Mouse (Mus musculus) adrenal gland, postnatal 14 days (tissue): Measurements from ENCODE around the gene Abcc4. TPM values are rescaled to one million over a fixed set of nuclear protein-coding genes. Genes with fewer than 3 reads are reported as not detected.
"Not testable (repeated sequence)": the region's sequence is repeated elsewhere in the genome, so short reads cannot be mapped to it uniquely, and the experiment has no call there.

Experiments used
- DNase-seq: peaks from one replicate; pipeline ENCODE4 v3.0.0; 2021; ENCODE audit warnings: mixed read lengths
- total RNA-seq: library from RNA; stranded (reverse); gene quantifications from 2 replicates; pipeline ENCODE4 v1.2.3, GENCODE M21; 2021

Abcc4 gene
- total RNA-seq, 1 experiment from 2014 or later = 9.4 TPM

GRCm38 (mm10) chr14:118678279-118678985 is 27.6 kb downstream of the Abcc4 start:
- no peak for DNase-seq

GRCm38 (mm10) chr14:118676308-118676994 is 29.6 kb downstream of the Abcc4 start:
- DNase-seq = no peak

- peak; percentile 70 for DNase-seq
Measured at GRCm38 (mm10) chr14:118674705-118675139, 31.3 kb downstream of the Abcc4 start.

- no peak for DNase-seq
Measured at GRCm38 (mm10) chr14:118674224-118674623, 31.8 kb downstream of the Abcc4 start.

- DNase-seq = no peak
Measured at GRCm38 (mm10) chr14:118673501-118673900, 32.5 kb downstream of the Abcc4 start.

GRCm38 (mm10) chr14:118672931-118673330 is 33.1 kb downstream of the Abcc4 start:
- not testable (repeated sequence) for DNase-seq

- DNase-seq = no peak
Measured at GRCm38 (mm10) chr14:118667499-118667898, 38.5 kb downstream of the Abcc4 start.

- no peak for DNase-seq
Measured at GRCm38 (mm10) chr14:118664661-118665060, 41.4 kb downstream of the Abcc4 start.

- no peak for DNase-seq
Measured at GRCm38 (mm10) chr14:118662625-118663276, 43.3 kb downstream of the Abcc4 start.

- DNase-seq = no peak
Measured at GRCm38 (mm10) chr14:118662124-118662523, 43.9 kb downstream of the Abcc4 start.

- DNase-seq = no peak
Measured at GRCm38 (mm10) chr14:118659230-118659629, 46.8 kb downstream of the Abcc4 start.

GRCm38 (mm10) chr14:118658328-118658692 is 47.7 kb downstream of the Abcc4 start:
- no peak for DNase-seq

- no peak for DNase-seq
Measured at GRCm38 (mm10) chr14:118657673-118658327, 48.2 kb downstream of the Abcc4 start.

GRCm38 (mm10) chr14:118657206-118657605 is 48.8 kb downstream of the Abcc4 start:
- no peak for DNase-seq

- no peak for DNase-seq
Measured at GRCm38 (mm10) chr14:118656036-118656435, 50.0 kb downstream of the Abcc4 start.

GRCm38 (mm10) chr14:118654903-118655302 is 51.1 kb downstream of the Abcc4 start:
- no peak for DNase-seq

- no peak for DNase-seq
Measured at GRCm38 (mm10) chr14:118651704-118652439, 54.1 kb downstream of the Abcc4 start.

- DNase-seq = no peak
Measured at GRCm38 (mm10) chr14:118649895-118650256, 56.1 kb downstream of the Abcc4 start.

GRCm38 (mm10) chr14:118649199-118649894 is 56.7 kb downstream of the Abcc4 start:
- no peak for DNase-seq

GRCm38 (mm10) chr14:118642940-118643591 is 63.0 kb downstream of the Abcc4 start:
- DNase-seq = not testable (repeated sequence)

GRCm38 (mm10) chr14:118642140-118642539 is 63.9 kb downstream of the Abcc4 start:
- DNase-seq = no peak
